Mouse (Mus musculus) intestine, embryonic 15.5 days (tissue): ENCODE data around the gene Dock1. TPM values are rescaled to one million over a fixed set of nuclear protein-coding genes. Genes with fewer than 3 reads are reported as not detected.

ENCODE experiments used
- ATAC-seq: fragments of 200-750 bp; cut with Nextera tagmentation; 2 replicates; pipeline ENCODE4 v1.8.0; 2017; ENCODE audit warnings: moderate TSS enrichment, moderate library complexity
- H3K27ac ChIP-seq: fragments of 300-500 bp; sonication (generic); 2 replicates; pipeline ENCODE4 v1.5.1; 2015; ENCODE audit warnings: mild to moderate bottlenecking, inconsistent platforms
- H3K27me3 ChIP-seq: fragments of 300-500 bp; sonication (generic); replicated peaks from 2 replicates; pipeline ENCODE4 v1.6.1; 2015; ENCODE audit warnings: inconsistent platforms
- H3K36me3 ChIP-seq: fragments of 300-500 bp; sonication (generic); 2 replicates; pipeline ENCODE4 v1.6.1; 2015; ENCODE audit warnings: inconsistent platforms
- H3K4me1 ChIP-seq: fragments of 300-500 bp; sonication (generic); replicated peaks from 2 replicates; pipeline ENCODE4 v1.6.1; 2015; ENCODE audit warnings: inconsistent platforms
- H3K4me2 ChIP-seq: fragments of 300-500 bp; sonication (generic); replicated peaks from 2 replicates; pipeline ENCODE4 v1.6.1; 2015; ENCODE audit warnings: mild to moderate bottlenecking, inconsistent platforms
- H3K4me3 ChIP-seq: fragments of 300-500 bp; sonication (generic); replicated peaks from 2 replicates; pipeline ENCODE4 v1.5.1; 2015; ENCODE audit warnings: inconsistent platforms
- H3K9ac ChIP-seq: fragments of 300-500 bp; sonication (generic); 2 replicates; pipeline ENCODE4 v1.6.1; 2015; ENCODE audit warnings: inconsistent platforms
- H3K9me3 ChIP-seq: fragments of 300-500 bp; sonication (generic); 2 replicates; pipeline ENCODE4 v1.6.1; 2016; ENCODE audit warnings: inconsistent platforms
- WGBS: fragments of 180-500 bp; shearing (Covaris S2); methylation state at CpG from one replicate; pipeline ENCODE4 v1.1.7; 2015; 5-methylcytosine and 5-hydroxymethylcytosine counted together
- polyA plus RNA-seq: library from polyadenylated mRNA; unstranded; fragments of >200 nt; fragmentation: Nextera tagmentation; extraction: Ambion mirVana; gene quantifications from 2 replicates; pipeline ENCODE4 v1.2.1, GENCODE M21; 2015

The Dock1 gene
- polyA plus RNA-seq, 1 experiment from 2014 or later = 29.5 TPM

GRCm38 (mm10) chr7:135101921-135102320 lies 431.5 kb downstream of the Dock1 start:
- H3K27me3 ChIP-seq = no peaks in the 10 kb centered on the region
- no peak overlapping the region for H3K4me2 ChIP-seq
- H3K36me3 ChIP-seq = no peaks in the 10 kb centered on the region
- no peak overlapping the region for H3K27ac ChIP-seq
- H3K9me3 ChIP-seq = no peaks in the 10 kb centered on the region
- no peak for ATAC-seq
- H3K4me1 ChIP-seq = no peaks in the 10 kb centered on the region
- H3K9ac ChIP-seq = no peak overlapping the region
- no peak overlapping the region for H3K4me3 ChIP-seq
- WGBS = 94% methylated on average over 7 of the region's 7 CpGs

GRCm38 (mm10) chr7:135106536-135106935 lies 436.1 kb downstream of the Dock1 start:
- Histone ChIP-seq H3K4me1 (no peaks in the 10 kb centered on the region), H3K4me2 (no peak overlapping the region), H3K27ac (no peak overlapping the region), H3K9me3 (no peaks in the 10 kb centered on the region), H3K27me3 (no peaks in the 10 kb centered on the region), H3K4me3 (no peak overlapping the region), H3K36me3 (0 out of 2 replicates have a peak, but pooled peaks cover 5% of the 10 kb centered on the region), H3K9ac (no peak overlapping the region)
- WGBS = 77% methylated on average over 3 of the region's 3 CpGs
- ATAC-seq = no peak

GRCm38 (mm10) chr7:135110307-135110706 lies 439.9 kb downstream of the Dock1 start:
- no peak overlapping the region for H3K4me3 ChIP-seq
- 92% methylated on average over 1 of the region's 1 CpGs for WGBS
- no peaks in the 10 kb centered on the region for H3K27me3 ChIP-seq
- H3K4me1 ChIP-seq = no peaks in the 10 kb centered on the region
- H3K36me3 ChIP-seq = 0 out of 2 replicates have a peak, but pooled peaks cover 5% of the 10 kb centered on the region
- no peak for ATAC-seq
- no peak overlapping the region for H3K9ac ChIP-seq
- H3K9me3 ChIP-seq = no peaks in the 10 kb centered on the region
- H3K27ac ChIP-seq = no peak overlapping the region
- no peak overlapping the region for H3K4me2 ChIP-seq

- 88% methylated on average over 10 of the region's 10 CpGs for WGBS
- Histone ChIP-seq H3K9ac (no peak overlapping the region), H3K9me3 (no peaks in the 10 kb centered on the region), H3K27ac (no peak overlapping the region), H3K4me2 (no peak overlapping the region), H3K4me1 (no peaks in the 10 kb centered on the region), H3K4me3 (no peak overlapping the region), H3K27me3 (no peaks in the 10 kb centered on the region), H3K36me3 (0 out of 2 replicates have a peak, but pooled peaks cover 6% of the 10 kb centered on the region)
- ATAC-seq = no peak
Observed at GRCm38 (mm10) chr7:135125296-135126065, 455.0 kb downstream of the Dock1 start.

- no peaks in the 10 kb centered on the region for H3K4me1 ChIP-seq
- WGBS = 78% methylated on average over 4 of the region's 4 CpGs
- H3K27me3 ChIP-seq = no peaks in the 10 kb centered on the region
- H3K9me3 ChIP-seq = no peaks in the 10 kb centered on the region
- H3K4me3 ChIP-seq = no peak overlapping the region
- H3K36me3 ChIP-seq = 0 out of 2 replicates have a peak, but pooled peaks cover 2% of the 10 kb centered on the region
- no peak overlapping the region for H3K4me2 ChIP-seq
- H3K27ac ChIP-seq = no peak overlapping the region
- no peak for ATAC-seq
- H3K9ac ChIP-seq = no peak overlapping the region
Observed at GRCm38 (mm10) chr7:135132461-135132860, 462.0 kb downstream of the Dock1 start.

GRCm38 (mm10) chr7:135134619-135135018 lies 464.2 kb downstream of the Dock1 start:
- no peak overlapping the region for H3K9ac ChIP-seq
- ATAC-seq = no peak
- WGBS = 74% methylated on average over 12 of the region's 12 CpGs

GRCm38 (mm10) chr7:135139153-135139612 lies 468.7 kb downstream of the Dock1 start:
- Histone ChIP-seq H3K4me3 (no peak overlapping the region), H3K9me3 (no peaks in the 10 kb centered on the region), H3K9ac (no peak overlapping the region), H3K4me1 (no peaks in the 10 kb centered on the region), H3K4me2 (no peak overlapping the region), H3K36me3 (0 out of 2 replicates have a peak, but pooled peaks cover 2% of the 10 kb centered on the region), H3K27me3 (no peaks in the 10 kb centered on the region), H3K27ac (no peak overlapping the region)
- 49% methylated on average over 5 of the region's 5 CpGs for WGBS
- ATAC-seq = no peak

More at GRCm38 (mm10) chr7:135134619-135135018, 464.2 kb downstream of the Dock1 start:
- Histone ChIP-seq H3K4me3 (no peak overlapping the region), H3K36me3 (0 out of 2 replicates have a peak, but pooled peaks cover 2% of the 10 kb centered on the region), H3K4me1 (no peaks in the 10 kb centered on the region), H3K4me2 (no peak overlapping the region), H3K9me3 (no peaks in the 10 kb centered on the region), H3K27me3 (no peaks in the 10 kb centered on the region), H3K27ac (no peak overlapping the region)

GRCm38 (mm10) chr7:135144731-135145130 lies 474.3 kb downstream of the Dock1 start:
- no peaks in the 10 kb centered on the region for H3K9me3 ChIP-seq
- H3K27me3 ChIP-seq = no peaks in the 10 kb centered on the region
- H3K4me1 ChIP-seq = no peaks in the 10 kb centered on the region
- H3K4me2 ChIP-seq = no peak overlapping the region
- WGBS = 97% methylated on average over 4 of the region's 4 CpGs
- no peak overlapping the region for H3K4me3 ChIP-seq
- no peak overlapping the region for H3K27ac ChIP-seq
- H3K36me3 ChIP-seq = peaks cover 11% of the 10 kb centered on the region
- no peak for ATAC-seq
- no peak overlapping the region for H3K9ac ChIP-seq

GRCm38 (mm10) chr7:135150926-135151325 lies 480.5 kb downstream of the Dock1 start:
- Histone ChIP-seq H3K4me3 (no peak overlapping the region), H3K9me3 (no peaks in the 10 kb centered on the region), H3K4me1 (no peaks in the 10 kb centered on the region), H3K9ac (no peak overlapping the region), H3K27ac (no peak overlapping the region), H3K4me2 (no peak overlapping the region), H3K36me3 (peaks cover 7% of the 10 kb centered on the region), H3K27me3 (no peaks in the 10 kb centered on the region)
- 80% methylated on average over 2 of the region's 2 CpGs for WGBS
- no peak for ATAC-seq

GRCm38 (mm10) chr7:135157571-135157970 lies 487.1 kb downstream of the Dock1 start:
- no peaks in the 10 kb centered on the region for H3K27me3 ChIP-seq
- H3K4me3 ChIP-seq = no peak overlapping the region
- 91% methylated on average over 5 of the region's 5 CpGs for WGBS
- no peaks in the 10 kb centered on the region for H3K4me1 ChIP-seq
- no peak overlapping the region for H3K27ac ChIP-seq
- no peak overlapping the region for H3K4me2 ChIP-seq
- ATAC-seq = no peak
- H3K36me3 ChIP-seq = no peaks in the 10 kb centered on the region
- H3K9ac ChIP-seq = no peak overlapping the region
- H3K9me3 ChIP-seq = no peaks in the 10 kb centered on the region

GRCm38 (mm10) chr7:135158381-135158780 lies 487.9 kb downstream of the Dock1 start:
- no peaks in the 10 kb centered on the region for H3K36me3 ChIP-seq
- no peaks in the 10 kb centered on the region for H3K27me3 ChIP-seq
- no peaks in the 10 kb centered on the region for H3K4me1 ChIP-seq

GRCm38 (mm10) chr7:135159606-135160005 lies 489.2 kb downstream of the Dock1 start:
- ATAC-seq = no peak
- Histone ChIP-seq H3K27me3 (no peaks in the 10 kb centered on the region), H3K4me2 (no peak overlapping the region), H3K9me3 (no peaks in the 10 kb centered on the region), H3K36me3 (no peaks in the 10 kb centered on the region), H3K9ac (no peak overlapping the region), H3K4me3 (no peak overlapping the region), H3K27ac (no peak overlapping the region), H3K4me1 (no peaks in the 10 kb centered on the region)
- WGBS = 75% methylated on average over 4 of the region's 4 CpGs

More at GRCm38 (mm10) chr7:135158381-135158780, 487.9 kb downstream of the Dock1 start:
- ATAC-seq = no peak
- Histone ChIP-seq H3K9ac (no peak overlapping the region), H3K27ac (no peak overlapping the region), H3K4me2 (no peak overlapping the region), H3K9me3 (no peaks in the 10 kb centered on the region), H3K4me3 (no peak overlapping the region)
- 95% methylated on average over 10 of the region's 10 CpGs for WGBS

GRCm38 (mm10) chr7:135165155-135165554 lies 494.7 kb downstream of the Dock1 start:
- no peak overlapping the region for H3K27ac ChIP-seq
- WGBS = 42% methylated on average over 3 of the region's 3 CpGs
- H3K4me3 ChIP-seq = no peak overlapping the region
- H3K36me3 ChIP-seq = peaks cover 12% of the 10 kb centered on the region
- no peaks in the 10 kb centered on the region for H3K27me3 ChIP-seq
- no peaks in the 10 kb centered on the region for H3K9me3 ChIP-seq
- ATAC-seq = 0 out of 2 replicates have a peak, but pooled peaks have one; percentile 12
- H3K9ac ChIP-seq = no peak overlapping the region
- no peaks in the 10 kb centered on the region for H3K4me1 ChIP-seq
- H3K4me2 ChIP-seq = no peak overlapping the region
